Mouse (Mus musculus) spleen, postnatal 36 days (tissue): ENCODE results near the gene Guca1a.
"Not testable (repeated sequence)": the region's sequence is repeated elsewhere in the genome, so short reads cannot be mapped to it uniquely, and the experiment has no call there.

ENCODE experiments used
- DNase-seq, 2 experiments: peaks; one replicate each; pipeline ENCODE4 v3.0.0; 2022; ENCODE audit warnings: low spot score in 2 of 2, mixed read lengths in 1 of 2

Guca1a gene

GRCm38 (mm10) chr17:47409897-47410861 lies 9.8 kb upstream of the Guca1a start:
- DNase-seq, result not testable (repeated sequence)

GRCm38 (mm10) chr17:47408558-47408898 lies 8.1 kb upstream of the Guca1a start:
- DNase-seq, result peak; percentile 24 to 27

- no peak for DNase-seq
Measured at GRCm38 (mm10) chr17:47407717-47408557, 7.6 kb upstream of the Guca1a start.

DNA sequence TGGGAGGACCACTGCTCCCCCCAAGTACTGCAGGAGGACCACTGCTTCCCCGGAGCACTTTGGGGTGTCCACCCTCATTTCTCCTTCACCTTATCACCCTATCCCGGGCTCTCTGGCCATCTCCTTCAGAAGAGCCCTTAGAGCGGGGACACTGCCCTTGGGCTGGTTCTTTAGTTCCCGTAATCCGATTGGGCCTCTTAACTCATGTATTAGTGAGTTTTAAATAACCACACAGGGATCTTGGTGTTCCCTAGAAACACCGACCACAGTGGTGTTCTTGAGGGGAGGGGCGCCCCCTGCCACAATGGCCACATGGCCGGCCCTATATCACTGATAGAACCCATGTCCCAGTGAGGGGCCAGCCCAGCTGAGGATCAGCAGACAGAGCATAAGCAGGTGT lies 1.3 kb downstream of the Guca1a start:
- no peak for DNase-seq

- DNase-seq, result peak; percentile 19 to 41
Measured at GRCm38 (mm10) chr17:47395376-47395913, 4.9 kb downstream of the Guca1a start.

DNA sequence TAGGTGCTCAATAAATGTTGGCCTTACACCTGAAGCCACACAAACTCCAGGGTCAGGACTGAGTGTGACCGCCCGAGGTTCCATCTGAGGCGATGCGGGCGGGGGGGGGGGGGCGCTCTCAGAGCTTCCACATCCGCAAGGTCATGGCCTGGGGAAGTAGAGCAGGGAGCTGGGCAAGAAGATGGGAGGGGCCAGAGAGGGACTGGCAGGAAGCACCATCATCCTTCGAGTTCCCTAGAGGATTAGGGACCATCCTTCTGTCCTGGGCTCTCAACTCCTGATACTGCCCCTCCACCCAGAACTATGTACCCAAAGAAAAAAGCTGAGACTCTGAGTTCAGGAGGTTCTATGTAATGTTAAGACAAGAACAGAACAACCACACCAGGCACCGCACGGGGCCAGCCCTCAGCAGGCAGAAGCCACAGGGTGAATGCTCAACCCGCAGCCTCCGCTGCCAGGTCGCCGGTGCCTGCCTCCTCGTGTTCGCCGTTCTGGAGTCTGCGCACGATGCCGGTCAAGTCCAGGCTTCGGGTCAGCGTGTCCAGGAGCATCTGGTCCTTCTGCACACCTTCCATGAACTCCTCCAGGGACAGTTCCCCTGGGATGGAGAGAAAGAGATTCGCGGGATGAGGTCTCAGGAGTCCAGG lies 6.0 kb downstream of the Guca1a start:
- no peak for DNase-seq

- DNase-seq, result peak; percentile 24 to 36
Measured at GRCm38 (mm10) chr17:47386649-47387048, 13.7 kb downstream of the Guca1a start.

- DNase-seq, result no peak
Measured at GRCm38 (mm10) chr17:47385145-47385544, 15.2 kb downstream of the Guca1a start, which contains the start of gene Guca1b. Gene Guca1b (plus strand): TSS chr17:47385393.

GRCm38 (mm10) chr17:47384064-47384463 lies 16.3 kb downstream of the Guca1a start:
- DNase-seq, result no peak

DNA sequence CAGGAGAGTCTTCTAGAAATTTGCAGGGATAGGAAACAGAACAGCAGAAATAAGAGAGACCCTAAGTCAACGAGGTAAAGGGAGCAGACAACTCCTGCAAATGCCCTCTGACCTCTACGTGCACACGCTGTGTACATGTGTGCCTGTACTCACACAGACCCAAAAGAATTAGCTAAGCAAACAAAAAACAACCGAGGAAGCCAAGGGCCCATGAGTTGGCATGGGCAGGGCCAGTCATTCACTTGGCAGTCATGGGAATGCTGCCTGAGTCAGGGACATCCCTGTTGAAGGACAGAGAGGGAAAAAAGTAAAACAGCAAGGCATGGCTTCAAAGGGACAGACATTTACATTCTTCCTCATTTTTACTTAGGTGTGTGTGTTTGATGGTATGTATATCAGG lies 17.1 kb downstream of the Guca1a start:
- no peak for DNase-seq

DNA sequence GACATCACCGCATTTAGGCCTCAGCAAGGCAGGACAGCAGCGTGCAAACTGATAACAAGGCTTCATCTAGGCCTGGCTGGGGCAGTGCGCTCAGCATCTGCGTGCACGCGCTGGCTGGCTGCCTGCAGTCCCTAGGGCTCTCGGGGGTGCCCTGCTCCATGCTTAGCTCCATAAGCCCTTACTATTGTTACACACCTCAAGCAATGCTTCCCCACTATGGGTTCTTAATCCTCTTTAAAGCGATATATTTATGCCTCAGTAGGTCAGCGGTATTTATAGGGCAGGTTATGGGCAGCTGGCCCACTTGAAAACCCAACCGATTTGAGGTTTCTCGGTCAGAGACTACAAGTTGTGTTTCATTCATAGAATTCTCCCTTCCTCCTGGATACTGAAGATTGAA lies 18.5 kb downstream of the Guca1a start:
- no peak for DNase-seq

DNA sequence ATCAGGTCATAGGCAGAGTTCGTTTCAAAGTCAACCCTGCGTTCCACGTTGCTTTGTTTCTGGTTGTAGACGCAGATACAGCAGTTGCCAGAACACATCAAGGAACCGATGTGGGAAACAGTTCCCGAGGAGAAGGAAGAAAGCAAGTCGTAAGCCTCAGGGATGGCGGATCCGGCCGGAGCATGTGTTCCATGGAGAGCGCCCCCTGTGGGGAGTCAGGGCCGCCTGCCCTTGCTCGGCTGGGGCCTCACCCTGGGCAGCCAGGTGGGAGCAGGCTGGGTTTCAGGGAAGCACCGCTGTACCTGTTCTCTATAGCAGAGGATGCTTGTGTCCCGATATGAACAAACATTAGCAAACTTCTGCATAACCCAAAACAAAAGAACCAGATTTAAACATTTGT lies 22.3 kb downstream of the Guca1a start:
- DNase-seq, result no peak

GRCm38 (mm10) chr17:47376779-47377280 lies 23.6 kb downstream of the Guca1a start:
- no peak for DNase-seq

GRCm38 (mm10) chr17:47373991-47374390 lies 26.4 kb downstream of the Guca1a start:
- no peak for DNase-seq

- DNase-seq, result peak; percentile 38 to 53
Measured at GRCm38 (mm10) chr17:47371451-47371850, 28.9 kb downstream of the Guca1a start.

DNA sequence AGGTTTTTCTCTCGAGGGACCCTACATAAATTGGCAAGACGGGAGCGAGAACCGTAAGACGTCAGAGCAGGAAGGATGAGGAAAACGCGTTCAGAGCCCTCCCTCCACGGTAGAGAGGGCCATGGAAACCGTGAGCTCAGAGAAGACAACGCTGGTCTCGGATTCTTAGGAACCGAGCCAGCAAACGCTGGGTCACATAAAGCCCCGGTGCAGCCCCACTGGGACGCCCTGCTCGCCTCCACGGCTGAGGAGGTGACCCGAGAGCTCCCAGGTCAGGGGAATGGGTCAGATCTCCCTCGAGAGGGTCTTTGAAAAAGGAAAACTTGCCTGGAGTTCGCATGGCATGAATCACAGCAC lies 31.3 kb downstream of the Guca1a start:
- DNase-seq, result no peak

GRCm38 (mm10) chr17:47368401-47369086 lies 31.8 kb downstream of the Guca1a start, which contains the start of gene Mrps10:
Gene Mrps10 (plus strand): TSS chr17:47368887.
- peak; percentile 86 to 87 for DNase-seq

- DNase-seq, result no peak
Measured at GRCm38 (mm10) chr17:47361343-47361742, 39.0 kb downstream of the Guca1a start.

- peak; percentile 14 to 32 for DNase-seq
Measured at GRCm38 (mm10) chr17:47359964-47360363, 40.4 kb downstream of the Guca1a start.

DNA sequence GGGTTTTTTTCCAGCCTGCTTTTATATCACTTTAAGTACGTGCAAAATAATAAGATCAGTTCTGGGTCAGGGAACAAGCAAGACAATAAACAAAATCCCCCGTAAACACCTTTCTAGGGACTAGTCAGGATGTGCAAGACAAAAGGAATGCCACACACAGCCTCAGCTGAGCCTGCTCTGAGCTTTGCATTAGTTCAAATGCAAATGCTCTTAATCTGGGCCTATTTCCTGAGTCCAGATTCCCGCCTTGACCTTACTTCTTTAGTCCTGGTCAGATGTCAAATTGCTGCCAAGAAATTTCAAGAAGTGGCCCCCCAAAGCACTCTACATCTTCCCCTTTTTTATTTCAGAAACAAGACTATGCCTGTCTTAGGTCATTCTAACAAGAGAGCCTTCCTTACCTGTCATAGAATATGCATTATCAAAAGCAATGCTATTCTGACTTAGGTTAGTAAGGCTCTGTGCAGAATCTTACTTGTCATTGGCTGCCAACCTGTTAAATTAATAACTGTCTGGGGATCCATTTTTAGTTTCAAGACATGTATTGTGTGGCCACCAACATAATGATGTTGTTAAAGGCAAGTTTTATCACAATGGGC lies 50.6 kb downstream of the Guca1a start:
- DNase-seq, result no peak
